Mouse (Mus musculus) heart, postnatal 0 days (tissue): ENCODE data around the gene Xylt1. TPM values are rescaled to one million over a fixed set of nuclear protein-coding genes. Genes with fewer than 3 reads are reported as not detected.

Experiments used
- ATAC-seq: fragments of 200-750 bp; cut with Nextera tagmentation; 2 replicates; pipeline ENCODE4 v1.8.0; 2017; ENCODE audit warnings: low read depth, moderate number of reproducible peaks, moderate library complexity; ENCODE audit not compliant: insufficient read depth
- DNase-seq: peaks from one replicate; pipeline ENCODE4 v3.0.0-alpha.2; 2016; ENCODE audit warnings: low spot score
- H3K27ac ChIP-seq: fragments of 300-500 bp; sonication (generic); 2 replicates; pipeline ENCODE4 v1.5.1; 2014; ENCODE audit warnings: low read depth, mild to moderate bottlenecking
- H3K27me3 ChIP-seq: fragments of 300-500 bp; sonication (generic); 2 replicates; pipeline ENCODE4 v1.6.1; 2014; ENCODE audit warnings: low read length, mixed read lengths; ENCODE audit not compliant: control insufficient read depth, insufficient read depth
- H3K36me3 ChIP-seq: fragments of 300-500 bp; sonication (generic); replicated peaks from 2 replicates; pipeline ENCODE4 v1.6.1; 2014; ENCODE audit warnings: low read length, mixed read lengths; ENCODE audit not compliant: control insufficient read depth, insufficient read depth
- H3K4me1 ChIP-seq: fragments of 300-500 bp; sonication (generic); 2 replicates; pipeline ENCODE4 v1.6.1; 2014; ENCODE audit warnings: antibody characterized with exemption; ENCODE audit not compliant: control insufficient read depth, insufficient read depth
- H3K4me2 ChIP-seq: fragments of 300-500 bp; sonication (generic); 2 replicates; pipeline ENCODE4 v1.6.1; 2014; ENCODE audit warnings: low read depth, mild to moderate bottlenecking, low read length, moderate library complexity
- H3K4me3 ChIP-seq: fragments of 300-500 bp; sonication (generic); 2 replicates; pipeline ENCODE4 v1.5.1; 2014; ENCODE audit warnings: low read depth, low read length
- H3K9ac ChIP-seq: fragments of 300-500 bp; sonication (generic); replicated peaks from 2 replicates; pipeline ENCODE4 v1.6.1; 2014; ENCODE audit warnings: low read depth, low read length, mixed read lengths
- H3K9me3 ChIP-seq: fragments of 300-500 bp; sonication (generic); replicated peaks from 2 replicates; pipeline ENCODE4 v1.6.1; 2016; ENCODE audit warnings: low read length; ENCODE audit not compliant: control insufficient read depth
- CTCF ChIP-seq: IDR thresholded peaks from 2 replicates; pipeline ENCODE4 v1.5.1; 2016; ENCODE audit warnings: antibody characterized with exemption, control low read depth, low read depth
- EP300 ChIP-seq: IDR thresholded peaks from 2 replicates; pipeline ENCODE4 v1.6.1; 2016; ENCODE audit warnings: antibody characterized with exemption, low read depth
- WGBS: fragments of 180-500 bp; shearing (Covaris S2); extraction: QIAGEN DNeasy Blood & Tissue Kit; methylation state at CpG from one replicate; pipeline ENCODE4 v1.1.7; 2014; 5-methylcytosine and 5-hydroxymethylcytosine counted together
- polyA plus RNA-seq: library from polyadenylated mRNA; unstranded; fragments of >200 nt; fragmentation: Nextera tagmentation; extraction: Ambion mirVana; gene quantifications from 2 replicates; pipeline ENCODE4 v1.2.1, GENCODE M21; 2015
- total RNA-seq: library from RNA; depleted of rRNA; stranded (reverse); fragments of >200 nt; gene quantifications from 2 replicates; pipeline ENCODE4 v1.2.3, GENCODE M21; 2014; ENCODE audit warnings: low replicate concordance

The Xylt1 gene
- total and polyA plus RNA-seq, 2 experiments from 2014 or later: 0.36 to 8.9 TPM

- H3K27me3 ChIP-seq: no peaks in the 10 kb centered on the region
- no peak for DNase-seq
- H3K4me2 ChIP-seq: no peak overlapping the region
- peaks cover 16% of the 10 kb centered on the region for H3K4me1 ChIP-seq
- ATAC-seq: no peak
- H3K36me3 ChIP-seq: no peaks in the 10 kb centered on the region
- TF ChIP-seq EP300 (no peak), CTCF (no peak)
- H3K4me3 ChIP-seq: no peak overlapping the region
- H3K9me3 ChIP-seq: no peaks in the 10 kb centered on the region
- H3K27ac ChIP-seq: no peak overlapping the region
- 69% methylated on average over 3 of the region's 3 CpGs for WGBS
- no peak overlapping the region for H3K9ac ChIP-seq
Measured at GRCm38 (mm10) chr7:117440994-117441393, 60.2 kb downstream of the Xylt1 start.

GRCm38 (mm10) chr7:117442639-117443038, 61.9 kb downstream of the Xylt1 start:
- ATAC-seq: no peak
- TF ChIP-seq EP300 (no peak), CTCF (no peak)

GRCm38 (mm10) chr7:117443215-117443614, 62.4 kb downstream of the Xylt1 start:
- ATAC-seq (no peak), DNase-seq (no peak)
- H3K9me3 ChIP-seq: no peaks in the 10 kb centered on the region
- H3K36me3 ChIP-seq: no peaks in the 10 kb centered on the region
- H3K27me3 ChIP-seq: no peaks in the 10 kb centered on the region
- 84% methylated on average over 7 of the region's 7 CpGs for WGBS
- H3K4me2 ChIP-seq: no peak overlapping the region
- H3K27ac ChIP-seq: no peak overlapping the region
- H3K4me1 ChIP-seq: peaks cover 17% of the 10 kb centered on the region
- no peak overlapping the region for H3K9ac ChIP-seq
- no peak overlapping the region for H3K4me3 ChIP-seq
- TF ChIP-seq EP300: no peak
- no peak for TF ChIP-seq CTCF

More at GRCm38 (mm10) chr7:117442639-117443038, 61.9 kb downstream of the Xylt1 start:
- no peaks in the 10 kb centered on the region for H3K27me3 ChIP-seq
- no peak overlapping the region for H3K9ac ChIP-seq
- H3K9me3 ChIP-seq: no peaks in the 10 kb centered on the region
- H3K36me3 ChIP-seq: no peaks in the 10 kb centered on the region
- no peak overlapping the region for H3K27ac ChIP-seq
- H3K4me3 ChIP-seq: no peak overlapping the region
- 44% methylated on average over 2 of the region's 2 CpGs for WGBS
- no peak overlapping the region for H3K4me2 ChIP-seq
- DNase-seq: no peak
- H3K4me1 ChIP-seq: peaks cover 17% of the 10 kb centered on the region

GRCm38 (mm10) chr7:117445471-117445870, 64.7 kb downstream of the Xylt1 start:
- H3K4me1 ChIP-seq: peaks cover 20% of the 10 kb centered on the region
- DNase-seq: no peak
- H3K27ac ChIP-seq: no peak overlapping the region
- 36% methylated on average over 3 of the region's 3 CpGs for WGBS
- no peak overlapping the region for H3K4me2 ChIP-seq
- no peaks in the 10 kb centered on the region for H3K36me3 ChIP-seq
- TF ChIP-seq CTCF (no peak), EP300 (no peak)
- no peak overlapping the region for H3K9ac ChIP-seq
- H3K27me3 ChIP-seq: no peaks in the 10 kb centered on the region
- no peaks in the 10 kb centered on the region for H3K9me3 ChIP-seq
- no peak; the same call in 1 of the 2 replicates for ATAC-seq
- H3K4me3 ChIP-seq: no peak overlapping the region

- peaks cover 31% of the 10 kb centered on the region for H3K4me1 ChIP-seq
- ATAC-seq: no peak
Measured at GRCm38 (mm10) chr7:117449605-117450004, 68.8 kb downstream of the Xylt1 start.

GRCm38 (mm10) chr7:117451212-117451611, 70.4 kb downstream of the Xylt1 start:
- no peaks in the 10 kb centered on the region for H3K9me3 ChIP-seq
- no peak overlapping the region for H3K9ac ChIP-seq
- no peak overlapping the region for H3K27ac ChIP-seq
- no peaks in the 10 kb centered on the region for H3K36me3 ChIP-seq
- H3K4me3 ChIP-seq: no peak overlapping the region
- ATAC-seq: no peak
- no peak for DNase-seq
- no peak overlapping the region for H3K4me2 ChIP-seq
- TF ChIP-seq CTCF: no peak
- no peak for TF ChIP-seq EP300
- 0 out of 2 replicates have a peak, but pooled peaks cover 17% of the 10 kb centered on the region for H3K4me1 ChIP-seq
- H3K27me3 ChIP-seq: no peaks in the 10 kb centered on the region

More at GRCm38 (mm10) chr7:117449605-117450004, 68.8 kb downstream of the Xylt1 start:
- no peak for DNase-seq
- no peaks in the 10 kb centered on the region for H3K9me3 ChIP-seq
- no peak overlapping the region for H3K4me2 ChIP-seq
- H3K36me3 ChIP-seq: no peaks in the 10 kb centered on the region
- WGBS: 97% methylated on average over 5 of the region's 5 CpGs
- no peak overlapping the region for H3K4me3 ChIP-seq
- H3K27ac ChIP-seq: no peak overlapping the region
- no peaks in the 10 kb centered on the region for H3K27me3 ChIP-seq
- no peak overlapping the region for H3K9ac ChIP-seq
- no peak for TF ChIP-seq CTCF
- TF ChIP-seq EP300: no peak
